Mouse (Mus musculus) heart, adult 2 months (tissue): ENCODE measurements around the gene Rps21.

ENCODE experiments used
- CTCF ChIP-seq: fragments of 200-600 bp; IDR thresholded peaks from 2 replicates; pipeline ENCODE4 v1.8.1; 2022; ENCODE audit warnings: antibody characterized with exemption, mild to moderate bottlenecking, moderate library complexity
- POLR2A ChIP-seq: fragments of 200-500 bp; IDR thresholded peaks from 2 replicates; pipeline ENCODE4 v1.6.1; 2011; ENCODE audit warnings: mild to moderate bottlenecking, low read depth, low read length, control low read depth; ENCODE audit not compliant: insufficient read depth

DNA sequence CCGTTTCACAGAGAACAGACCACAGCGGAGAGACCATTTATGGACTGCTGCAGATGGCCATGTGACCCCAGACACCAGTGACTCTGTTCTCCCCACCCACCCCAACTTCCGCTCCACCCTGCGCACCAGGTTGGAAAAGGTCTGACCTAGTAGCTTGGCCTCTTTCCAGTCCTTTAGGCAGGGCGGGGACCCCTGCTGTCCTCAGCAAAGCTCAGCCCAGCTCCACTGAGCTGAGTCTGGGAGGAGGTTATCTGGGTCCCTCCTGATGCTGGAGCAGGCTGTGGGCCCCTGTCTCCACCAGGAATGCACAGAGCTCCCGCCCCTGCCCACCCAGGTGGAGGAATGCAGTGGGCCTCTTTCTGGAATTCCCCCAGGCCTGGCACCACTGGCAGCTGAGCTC lies 22.2 kb upstream of the Rps21 start:
- TF ChIP-seq CTCF (no peak), POLR2A (no peak)
